Mouse (Mus musculus) left cerebral cortex, adult 8-10 months (tissue): ENCODE data around the gene Rer1. TPM values are rescaled to one million over a fixed set of nuclear protein-coding genes. Genes with fewer than 3 reads are reported as not detected.

Experiments
- DNase-seq, 2 experiments: peaks; one replicate each; pipeline ENCODE4 v3.0.0; 2022; ENCODE audit warnings: low spot score in 2 of 2
- total RNA-seq, 4 experiments: library from RNA; stranded (reverse); gene quantifications; 2 replicates each; pipeline ENCODE4 v1.2.4; 2022

The Rer1 gene
- total RNA-seq, 4 experiments from 2014 or later: 63.3 to 69.9 (median 64.2) TPM

- DNase-seq: no peak
Observed at GRCm38 (mm10) chr4:155075813-155076212, 10.4 kb downstream of the Rer1 start.

GRCm38 (mm10) chr4:155075137-155075536, 11.0 kb downstream of the Rer1 start:
- no peak for DNase-seq

- no peak for DNase-seq
Observed at GRCm38 (mm10) chr4:155074418-155074817, 11.8 kb downstream of the Rer1 start.

- DNase-seq: no peak
Observed at GRCm38 (mm10) chr4:155070921-155071320, 15.3 kb downstream of the Rer1 start.

- no peak for DNase-seq
Observed at GRCm38 (mm10) chr4:155070199-155070598, 16.0 kb downstream of the Rer1 start.

- no peak for DNase-seq
Observed at GRCm38 (mm10) chr4:155069191-155069590, 17.0 kb downstream of the Rer1 start.

- no peak for DNase-seq
Observed at GRCm38 (mm10) chr4:155068357-155068972, 17.7 kb downstream of the Rer1 start.

- peak; percentile 89 to 95 for DNase-seq
Observed at GRCm38 (mm10) chr4:155066834-155067522, 19.2 kb downstream of the Rer1 start, which contains the start of gene Pex10. TSS of gene Pex10 (plus strand) at chr4:155067016.

- peak; percentile 76 to 91 for DNase-seq
Observed at GRCm38 (mm10) chr4:155065970-155066833, 20.0 kb downstream of the Rer1 start.

- no peak for DNase-seq
Observed at GRCm38 (mm10) chr4:155064474-155064873, 21.7 kb downstream of the Rer1 start.

GRCm38 (mm10) chr4:155063895-155064294, 22.3 kb downstream of the Rer1 start:
- no peak for DNase-seq

- DNase-seq: no peak
Observed at GRCm38 (mm10) chr4:155058325-155058724, 27.9 kb downstream of the Rer1 start.

GRCm38 (mm10) chr4:155056724-155057123, 29.5 kb downstream of the Rer1 start, which contains the start of gene Plch2:
TSS of gene Plch2 (minus strand) at chr4:155056784.
- DNase-seq: no peak

- DNase-seq: no peak
Observed at GRCm38 (mm10) chr4:155050116-155050515, 36.1 kb downstream of the Rer1 start.

GRCm38 (mm10) chr4:155046636-155047035, 39.5 kb downstream of the Rer1 start:
- no peak for DNase-seq

GRCm38 (mm10) chr4:155043289-155043625, 42.9 kb downstream of the Rer1 start:
- DNase-seq: no peak

- DNase-seq: no peak
Observed at GRCm38 (mm10) chr4:155042606-155043288, 43.4 kb downstream of the Rer1 start.

- no peak for DNase-seq
Observed at GRCm38 (mm10) chr4:155040696-155041095, 45.5 kb downstream of the Rer1 start.

GRCm38 (mm10) chr4:155040197-155040596, 46.0 kb downstream of the Rer1 start:
- peak; percentile 58 for DNase-seq

GRCm38 (mm10) chr4:155034787-155035186, 51.4 kb downstream of the Rer1 start:
- DNase-seq: no peak

- DNase-seq: no peak
Observed at GRCm38 (mm10) chr4:155034202-155034601, 52.0 kb downstream of the Rer1 start.
